Mouse (Mus musculus) CH12.LX (cell line): ENCODE data around the gene Bach2.

ENCODE experiments used
- CTCF ChIP-seq, 2 experiments: IDR thresholded peaks in 1 of 2; conservative IDR thresholded peaks in 1 of 2; 2 replicates each; pipeline ENCODE4 v1.5.1; 2011 to 2012; ENCODE audit warnings: low read depth in 2 of 2, low read length in 2 of 2, improper control_type of control experiment in 1 of 2, inconsistent platforms in 1 of 2, mild to moderate bottlenecking in 1 of 2, moderate library complexity in 1 of 2
- E2F4 ChIP-seq: IDR thresholded peaks from 2 replicates; pipeline ENCODE4 v1.6.1; 2011; ENCODE audit warnings: low read depth, low read length, improper control_type of control experiment; ENCODE audit not compliant: insufficient replicate concordance
- MEF2A ChIP-seq: IDR thresholded peaks from 2 replicates; pipeline ENCODE4 v1.6.1; 2014; ENCODE audit warnings: low read depth, mild to moderate bottlenecking, inconsistent platforms, low read length, improper control_type of control experiment, borderline replicate concordance
- MXI1 ChIP-seq: IDR thresholded peaks from 2 replicates; pipeline ENCODE4 v1.6.1; 2011; ENCODE audit warnings: mild to moderate bottlenecking, low read depth, low read length, improper control_type of control experiment
- ZMIZ1 ChIP-seq: IDR thresholded peaks from 2 replicates; pipeline ENCODE4 v1.6.1; 2012; ENCODE audit warnings: low read depth, mild to moderate bottlenecking, inconsistent platforms, low read length, improper control_type of control experiment

- TF ChIP-seq ZMIZ1 (no peak), MEF2A (no peak), MXI1 (no peak), CTCF (conservative IDR thresholded peaks at IDR 0.05 in 1 of 2, IDR thresholded peaks at IDR 0.05 in 1 of 2; ENCODE audit: low read depth in 2 of 2, low read length in 2 of 2) (no peak), E2F4 (no peak)
Measured at GRCm38 (mm10) chr4:32466031-32466430, 227.4 kb downstream of the Bach2 start.
